Mouse (Mus musculus): Measurements from ENCODE around the gene Cpxcr1.

The Cpxcr1 gene

DNA sequence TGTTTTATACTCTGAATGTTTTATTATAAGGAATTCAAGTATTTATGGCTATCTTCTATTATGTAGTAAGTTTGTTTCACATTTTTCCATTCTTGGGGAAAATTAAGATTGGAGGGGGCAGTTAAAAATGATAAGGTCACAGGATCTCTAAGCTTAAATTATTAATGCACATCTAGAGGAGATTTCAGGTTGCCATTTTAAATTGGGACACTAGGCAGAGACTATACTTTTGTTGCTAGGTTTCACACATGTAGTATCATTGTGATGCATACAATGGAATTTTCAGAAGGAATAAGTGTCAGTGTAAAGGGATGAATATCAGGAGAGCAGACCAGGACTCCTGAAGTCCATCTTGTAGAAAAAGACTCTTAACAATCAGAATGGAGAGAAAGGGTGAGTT is at the start of gene Cpxcr1:
Gene Cpxcr1, plus strand, starts transcription at position 301 of the 400 bp plus-strand sequence.
- no peak for DNase-seq
